8 mouse cellular contexts compared by ENCODE assay signal in the genomic region with DNA sequence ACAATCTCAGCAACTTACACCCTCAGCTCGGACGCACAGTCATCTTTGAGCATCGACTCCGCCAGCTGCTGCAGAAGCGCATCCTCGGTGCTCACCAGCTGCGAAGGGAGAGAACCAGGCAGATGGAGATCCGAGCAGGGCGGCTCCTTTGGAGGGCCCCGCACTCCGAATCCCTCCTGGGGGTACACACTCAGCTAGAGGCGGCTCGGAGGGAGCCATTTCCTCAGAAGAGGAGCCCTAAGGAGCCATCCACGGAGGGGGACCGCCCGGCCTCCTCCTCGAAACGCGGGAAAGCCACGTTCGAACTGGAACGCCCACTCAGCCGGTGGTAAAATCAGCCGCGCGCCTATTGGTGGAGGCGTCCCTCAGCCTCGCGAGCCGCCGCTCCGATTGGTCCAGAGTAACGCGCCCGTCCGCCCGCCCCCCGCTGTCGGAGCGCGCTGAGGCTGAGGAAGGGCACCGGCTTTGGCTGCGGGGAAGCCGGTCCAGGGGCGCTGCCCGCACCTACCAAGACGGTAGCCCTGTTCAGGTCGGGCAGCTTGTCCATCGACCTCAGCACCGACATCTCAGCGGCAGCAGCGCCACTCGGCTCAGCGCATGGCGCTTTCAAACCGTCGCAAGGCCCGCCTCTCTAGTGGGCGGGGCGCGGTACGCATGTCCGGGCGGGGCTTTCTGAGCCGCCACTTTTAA. TPM values are rescaled to one million over a fixed set of nuclear protein-coding genes. Genes with fewer than 3 reads are reported as not detected.
A peak's percentile ranks its signal among the peaks of the same experiment; 100 is the strongest.
DNase-seq lines count a peak whose midpoint lies in the region; ATAC-seq and TF ChIP-seq lines count a peak whose summit lies in the region.

A gene (minus strand): TSS at position 634 of the 690 bp plus-strand sequence.

- H3K9me3 ChIP-seq in heart, embryonic 15.5 days (replicated peaks), result no peaks in the 10 kb centered on the region
- no peaks in the 10 kb centered on the region for H3K9me3 ChIP-seq in liver, embryonic 14.5 days (ENCODE audit: control insufficient read depth, low read length)
- no peaks in the 10 kb centered on the region for H3K9me3 ChIP-seq in neural tube, embryonic 11.5 days (ENCODE audit: control insufficient read depth, low read length)
- H3K9me3 ChIP-seq in stomach, postnatal 0 days (ENCODE audit: control insufficient read depth, low read length), result no peaks in the 10 kb centered on the region

- no peaks in the 10 kb centered on the region for H3K4me1 ChIP-seq in brown adipose tissue, adult 24 weeks (ENCODE audit: control insufficient read depth, insufficient read depth, insufficient read length, low read length)
- H3K4me1 ChIP-seq in heart, embryonic 15.5 days (replicated peaks), result peaks cover 7% of the 10 kb centered on the region
- peaks cover 5 to 10% of the 10 kb centered on the region in 2 experiments for H3K4me1 ChIP-seq in liver, embryonic 14.5 days (replicated peaks; ENCODE audit: control insufficient read depth in 2 of 2, insufficient read depth in 2 of 2, low read length in 1 of 2)
- peaks cover 2% of the 10 kb centered on the region; the same call in 1 of the 2 replicates for H3K4me1 ChIP-seq in neural tube, embryonic 11.5 days (ENCODE audit: control insufficient read depth, insufficient read depth, low read length)
- H3K4me1 ChIP-seq in stomach, postnatal 0 days (replicated peaks; ENCODE audit: control insufficient read depth, insufficient read depth), result no peaks in the 10 kb centered on the region

- no peak for TF ChIP-seq EP300 in liver, embryonic 14.5 days (IDR thresholded peaks at IDR 0.05; ENCODE audit: low read depth)
- TF ChIP-seq EP300 in stomach, postnatal 0 days (optimal IDR thresholded peaks at IDR 0.05), result no peak

- ATAC-seq in heart, embryonic 15.5 days (replicated peaks; ENCODE audit: insufficient number of reproducible peaks, insufficient read depth, low FRiP score, low read depth), result peak; percentile 96
- ATAC-seq in liver, embryonic 14.5 days (ENCODE audit: insufficient read depth), result peak; percentile 97
- peak; percentile 98 for ATAC-seq in neural tube, embryonic 11.5 days (ENCODE audit: insufficient read depth, low FRiP score, low TSS enrichment)
- ATAC-seq in stomach, postnatal 0 days (ENCODE audit: low FRiP score, low TSS enrichment), result peak; percentile 96

- peak within 1 kb of the TSS; percentile 64 for H3K9ac ChIP-seq in heart, embryonic 15.5 days
- H3K9ac ChIP-seq in liver, embryonic 14.5 days (replicated peaks), result peak within 1 kb of the TSS; percentile 67
- H3K9ac ChIP-seq in neural tube, embryonic 11.5 days (ENCODE audit: low read length), result peak within 1 kb of the TSS; percentile 49
- peak within 1 kb of the TSS; percentile 55 for H3K9ac ChIP-seq in stomach, postnatal 0 days (ENCODE audit: low read length)

- H3K4me2 ChIP-seq in heart, embryonic 15.5 days, result peak within 1 kb of the TSS; percentile 92
- peak within 1 kb of the TSS; percentile 73 for H3K4me2 ChIP-seq in liver, embryonic 14.5 days (ENCODE audit: low read depth)
- peak within 1 kb of the TSS; percentile 56 for H3K4me2 ChIP-seq in neural tube, embryonic 11.5 days (ENCODE audit: low read depth)
- H3K4me2 ChIP-seq in stomach, postnatal 0 days (replicated peaks; ENCODE audit: low read depth), result peak within 1 kb of the TSS; percentile 95

- no peaks in the 10 kb centered on the region for H3K27me3 ChIP-seq in heart, embryonic 15.5 days
- no peaks in the 10 kb centered on the region for H3K27me3 ChIP-seq in liver, embryonic 14.5 days (ENCODE audit: control insufficient read depth, insufficient read depth, low read length)
- no peaks in the 10 kb centered on the region for H3K27me3 ChIP-seq in neural tube, embryonic 11.5 days (ENCODE audit: control insufficient read depth, insufficient read depth, low read length)
- H3K27me3 ChIP-seq in stomach, postnatal 0 days (ENCODE audit: control insufficient read depth, insufficient read depth, low read length), result no peaks in the 10 kb centered on the region

- no peaks in the 10 kb centered on the region for H3K36me3 ChIP-seq in heart, embryonic 15.5 days
- H3K36me3 ChIP-seq in liver, embryonic 14.5 days (replicated peaks; ENCODE audit: control insufficient read depth, insufficient read depth, low read depth), result 0 out of 2 replicates have a peak, but pooled peaks cover 3% of the 10 kb centered on the region
- H3K36me3 ChIP-seq in neural tube, embryonic 11.5 days (ENCODE audit: control insufficient read depth, insufficient read depth, low read length), result no peaks in the 10 kb centered on the region; the same call in 1 of the 2 replicates
- no peaks in the 10 kb centered on the region for H3K36me3 ChIP-seq in stomach, postnatal 0 days (ENCODE audit: control insufficient read depth, insufficient read depth, low read length)

- under 1% methylated on average over 65 of the region's 65 CpGs for WGBS in heart, embryonic 15.5 days
- WGBS in liver, embryonic 14.5 days (ENCODE audit: insufficient replicate concordance), result under 1% methylated on average over 65 of the region's 65 CpGs
- WGBS in neural tube, embryonic 11.5 days, result under 1% methylated on average over 65 of the region's 65 CpGs
- WGBS in stomach, postnatal 0 days, result 0% methylated on average over 65 of the region's 65 CpGs

- TF ChIP-seq CTCF in liver, embryonic 14.5 days (IDR thresholded peaks at IDR 0.05; ENCODE audit: low read depth), result peak; percentile 4; the same call in 1 of the 2 replicates
- TF ChIP-seq CTCF in stomach, postnatal 0 days (IDR thresholded peaks at IDR 0.05; ENCODE audit: low read depth), result no peak; the same call in 1 of the 2 replicates

- peak within 1 kb of the TSS; percentile 98 for H3K4me3 ChIP-seq in brown adipose tissue, adult 24 weeks (ENCODE audit: insufficient read depth, low read depth, low read length)
- peak within 1 kb of the TSS; percentile 89 for H3K4me3 ChIP-seq in heart, embryonic 15.5 days
- peak within 1 kb of the TSS; percentile 72 to 83 for H3K4me3 ChIP-seq in liver, embryonic 14.5 days (ENCODE audit: insufficient read depth in 1 of 2, low read depth in 2 of 2, low read length in 2 of 2)
- peak within 1 kb of the TSS; percentile 67 for H3K4me3 ChIP-seq in neural tube, embryonic 11.5 days (ENCODE audit: low read depth, low read length)
- peak within 1 kb of the TSS; percentile 70 for H3K4me3 ChIP-seq in stomach, postnatal 0 days (ENCODE audit: low read depth, low read length)

- no peak within 1 kb of the TSS for H3K27ac ChIP-seq in brown adipose tissue, adult 24 weeks (replicated peaks; ENCODE audit: low read depth, low read length)
- peak within 1 kb of the TSS; percentile 84 for H3K27ac ChIP-seq in heart, embryonic 15.5 days
- peak within 1 kb of the TSS; percentile 43 for H3K27ac ChIP-seq in liver, embryonic 14.5 days
- H3K27ac ChIP-seq in neural tube, embryonic 11.5 days (ENCODE audit: low read depth, low read length), result peak within 1 kb of the TSS; percentile 73; the same call in 1 of the 2 replicates
- H3K27ac ChIP-seq in stomach, postnatal 0 days (replicated peaks), result peak within 1 kb of the TSS; percentile 53; the same call in 1 of the 2 replicates

- peak; percentile 95 for DNase-seq in CD4-positive, CD25-positive, alpha-beta regulatory T cell, adult 2 months (ENCODE audit: low read depth, low spot score)
- peak; percentile 52 for DNase-seq in fibroblast of lung, adult 2 months (ENCODE audit: low read depth)
- DNase-seq in kidney, postnatal 25 days, result peak; percentile 96
- DNase-seq in liver, embryonic 14.5 days (ENCODE audit: low read depth in 3 of 3, low spot score in 3 of 3), result peak; percentile 81 to 86 (median 85)
- peak; percentile 94 for DNase-seq in neural tube, embryonic 11.5 days (ENCODE audit: low spot score)
- DNase-seq in stomach, postnatal 0 days (ENCODE audit: low spot score), result peak; percentile 92

RNA-seq across cellular contexts. Expression of the gene that starts here (rescaled TPM):
- not detected in 2 replicates for polyA plus RNA-seq in brown adipose tissue, adult 24 weeks (2012; ENCODE audit: insufficient read depth, insufficient read length, missing spikeins)
- 54.0 and 55.7 TPM in 2 replicates for polyA plus RNA-seq in heart, embryonic 15.5 days (2015; fragmentation: Nextera tagmentation; extraction: Ambion mirVana)
- polyA plus RNA-seq in liver, embryonic 14.5 days (2012; rRNA removed), result 19.1 and 21.6 TPM in 2 replicates
- 42.1 and 45.1 TPM in 2 replicates for polyA plus RNA-seq in liver, embryonic 14.5 days (2014; fragmentation: Nextera tagmentation; extraction: Ambion mirVana)
- 64.4 and 68.7 TPM in 2 replicates for polyA plus RNA-seq in neural tube, embryonic 11.5 days (2014; fragmentation: Nextera tagmentation; extraction: Ambion mirVana)
- polyA plus RNA-seq in stomach, postnatal 0 days (2015; fragmentation: Nextera tagmentation; extraction: Ambion mirVana), result 24.0 and 27.0 TPM in 2 replicates

Comparison
In these comparisons a context has a peak if more than half of its experiments do, and no peak if none do; other contexts are left out.
1. RNA of the gene that starts here (polyA plus RNA-seq): 64.4 to 68.7 TPM in neural tube, embryonic 11.5 days, 54.0 to 55.7 TPM in heart, embryonic 15.5 days, 19.1 to 45.1 TPM in liver, embryonic 14.5 days and 24.0 to 27.0 TPM in stomach, postnatal 0 days; not detected in brown adipose tissue, adult 24 weeks; every median in the first group is over 10 times any median in the second.
2. Peak in every context shown above with its lines, with median percentiles within 50 percentile points of each other: DNase-seq, H3K4me3 ChIP-seq, ATAC-seq, H3K4me2 ChIP-seq and H3K9ac ChIP-seq.